10 mouse cellular contexts compared by ENCODE assay signal in the genomic region with DNA sequence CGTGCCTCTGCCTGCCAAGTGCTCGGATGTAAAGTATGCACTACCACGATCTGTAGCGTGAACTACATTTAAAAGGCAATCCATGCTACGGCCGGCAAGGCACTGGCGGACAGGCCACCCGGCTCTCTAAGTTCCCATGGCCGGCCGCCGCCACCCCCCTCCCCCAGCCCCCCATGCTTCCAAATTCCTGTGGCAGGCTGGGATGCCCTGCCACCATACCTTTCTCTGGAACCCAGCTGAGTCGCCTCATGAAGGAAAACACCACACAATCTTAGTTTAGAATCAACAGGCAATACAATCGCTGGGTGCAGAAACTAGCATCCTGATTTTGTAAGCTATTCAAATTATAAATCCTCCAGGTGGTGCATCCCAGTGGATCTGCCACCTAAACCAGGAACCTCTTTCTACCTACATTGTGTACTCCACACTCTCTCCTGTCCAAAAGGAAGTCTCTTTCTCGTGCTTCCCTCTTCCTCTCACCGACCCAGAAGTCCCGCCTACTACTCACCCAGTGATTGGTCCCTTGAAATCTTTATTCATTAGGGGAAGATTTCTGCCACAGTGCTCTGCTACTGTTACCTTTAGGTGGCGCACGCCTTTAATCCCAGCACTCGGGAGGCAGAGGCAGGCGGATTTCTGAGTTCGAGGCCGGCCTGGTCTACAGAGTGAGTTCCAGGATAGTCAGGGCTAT. TPM values are rescaled to one million over a fixed set of nuclear protein-coding genes. Genes with fewer than 3 reads are reported as not detected.
A peak's percentile ranks its signal among the peaks of the same experiment; 100 is the strongest.
DNase-seq lines count a peak whose midpoint lies in the region; ATAC-seq and TF ChIP-seq lines count a peak whose summit lies in the region.
"Had no signal": no experiment of that assay in that cellular context is flagged by ENCODE, and none has a peak within 500 bp of the region (broad histone marks: within the 10 kb centered on the region; RNA-seq: fewer than 3 reads in every experiment).

No protein-coding gene starts in this region.

- 0 out of 2 replicates have a peak overlapping the region, but pooled peaks have one; percentile 6 for H3K4me3 ChIP-seq in limb, embryonic 12.5 days (replicated peaks)
- no peak overlapping the region for H3K4me3 ChIP-seq in limb, embryonic 10.5 days
- peak overlapping the region; percentile 71 to 83 for H3K4me3 ChIP-seq in ES-E14 (ENCODE audit: insufficient read depth in 1 of 2, low read depth in 1 of 2, low read length in 2 of 2, poor library complexity in 1 of 2, severe bottlenecking in 1 of 2)
- no peak overlapping the region for H3K4me3 ChIP-seq in left cerebral cortex, adult 2 months

- no peak for DNase-seq in limb, embryonic 10.5 days (ENCODE audit: low spot score)
- DNase-seq in ES-E14 (ENCODE audit: low read depth, low spot score) = peak; percentile 81
- peak; percentile 13 for DNase-seq in naive thymus-derived CD4-positive, alpha-beta T cell, adult 2 months (ENCODE audit: low read depth)
- DNase-seq in T-cell, adult 2 months (ENCODE audit: low spot score) = no peak
- DNase-seq in left cerebral cortex, adult 2 months (ENCODE audit: extremely low spot score in 1 of 2, low spot score in 2 of 2) = no peak
- DNase-seq: adrenal gland, adult 2 months; thymus, adult 18-20 months had no signal

- intact Hi-C loops in left cerebral cortex, adult 2 months (cut with DNase I) = no loop called here

- ATAC-seq in limb, embryonic 12.5 days (ENCODE audit: insufficient number of reproducible peaks, insufficient read depth, low FRiP score, low TSS enrichment, low read depth) = no peak
- ATAC-seq in granulocyte monocyte progenitor cell, adult 5-6 weeks (replicated peaks; ENCODE audit: poor library complexity, severe bottlenecking) = peak; percentile 63

- H3K27me3 ChIP-seq in limb, embryonic 12.5 days = no peaks in the 10 kb centered on the region
- no peaks in the 10 kb centered on the region for H3K27me3 ChIP-seq in limb, embryonic 10.5 days (ENCODE audit: low read depth, poor library complexity, severe bottlenecking)

- H3K27ac ChIP-seq in limb, embryonic 12.5 days = no peak overlapping the region
- H3K27ac ChIP-seq in limb, embryonic 10.5 days = no peak overlapping the region
- H3K27ac ChIP-seq in ES-E14 (ENCODE audit: insufficient read depth, low read depth, low read length, poor library complexity, severe bottlenecking) = peak overlapping the region; percentile 11; the same call in 1 of the 2 replicates
- no peak overlapping the region for H3K27ac ChIP-seq in left cerebral cortex, adult 2 months

- in situ Hi-C loops in ES-E14 (cut with MboI; ENCODE audit: low sequenced_read_pairs in 2 of 2, unreplicated experiment in 2 of 2) = no loop called here

- no peaks in the 10 kb centered on the region for H3K4me1 ChIP-seq in limb, embryonic 12.5 days (replicated peaks)
- no peaks in the 10 kb centered on the region for H3K4me1 ChIP-seq in limb, embryonic 10.5 days
- H3K4me1 ChIP-seq in ES-E14 (ENCODE audit: control insufficient read depth in 2 of 2, insufficient read depth in 2 of 2, low read length in 2 of 2, poor library complexity in 1 of 2) = no peaks in the 10 kb centered on the region

- no peaks in the 10 kb centered on the region for H3K9me3 ChIP-seq in limb, embryonic 12.5 days
- no peaks in the 10 kb centered on the region for H3K9me3 ChIP-seq in limb, embryonic 10.5 days (replicated peaks)
- no peaks in the 10 kb centered on the region for H3K9me3 ChIP-seq in ES-E14 (ENCODE audit: control insufficient read depth, insufficient read depth, low read depth, low read length)

- no peak overlapping the region for H3K9ac ChIP-seq in limb, embryonic 12.5 days (replicated peaks)
- peak overlapping the region; percentile 83 for H3K9ac ChIP-seq in ES-E14 (ENCODE audit: insufficient read depth, low read depth, low read length, poor library complexity, severe bottlenecking)

- H3K4me2 ChIP-seq in limb, embryonic 12.5 days = peak overlapping the region; percentile 24; the same call in 1 of the 2 replicates

- no peak for TF ChIP-seq CTCF in left cerebral cortex, adult 2 months (IDR thresholded peaks at IDR 0.05)

- WGBS in limb, embryonic 12.5 days = 63% methylated on average over 22 of the region's 22 CpGs
- whole genome bisulfite sequencing in limb, embryonic 10.5 days = 64% methylated on average over 22 of the region's 22 CpGs

- no peaks in the 10 kb centered on the region for H3K36me3 ChIP-seq in limb, embryonic 12.5 days
- H3K36me3 ChIP-seq in limb, embryonic 10.5 days = no peaks in the 10 kb centered on the region
- peaks cover 4% of the 10 kb centered on the region; the same call in 1 of the 2 replicates for H3K36me3 ChIP-seq in ES-E14 (ENCODE audit: control insufficient read depth, insufficient read depth, low read length, poor library complexity, severe bottlenecking)

TF ChIP-seq in ES-E14, 5 proteins besides CTCF, POLR2A, EP300 and RAD21:
- TF ChIP-seq HCFC1 (IDR thresholded peaks at IDR 0.05; ENCODE audit: borderline replicate concordance, insufficient read depth, low read length) (no peak), MAFK (IDR thresholded peaks at IDR 0.05; ENCODE audit: insufficient read depth, low read depth, low read length) (no peak), ZNF384 (IDR thresholded peaks at IDR 0.05; ENCODE audit: low read depth, low read length) (no peak; the same call in 1 of the 2 replicates), CHD2 (IDR thresholded peaks at IDR 0.05; ENCODE audit: low read depth, low read length) (no peak), ZC3H11A (IDR thresholded peaks at IDR 0.05; ENCODE audit: borderline replicate concordance, low read depth, low read length) (no peak)

RNA-seq across cellular contexts. Expression of a gene that starts 25.9 kb away (rescaled TPM):
- 68.7 and 69.3 TPM in 2 replicates for polyA plus RNA-seq in limb, embryonic 12.5 days (2016; fragmentation: Nextera tagmentation; extraction: Ambion mirVana)
- polyA plus RNA-seq in limb, embryonic 10.5 days (2016; fragmentation: Nextera tagmentation; extraction: Ambion mirVana) = 58.0 and 66.9 TPM in 2 replicates
- 42.4 and 57.3 TPM in 2 replicates for total RNA-seq in ES-E14 (2012; rRNA removed)
- total RNA-seq in granulocyte monocyte progenitor cell, adult 5-6 weeks (2014; fragmentation: Nextera tagmentation) = 13.4 and 29.1 TPM in 2 replicates
- total RNA-seq in granulocyte monocyte progenitor cell, adult 5-6 weeks (2017) = 6.7 and 7.9 TPM in 2 replicates
- 100 to 1,000 TPM; 109 to 111 TPM for total RNA-seq in left cerebral cortex, adult 2 months (2021)

RNA-seq across cellular contexts. Expression of a gene that starts 37.1 kb away (rescaled TPM):
- 1,818 and 1,932 TPM in 2 replicates for polyA plus RNA-seq in limb, embryonic 12.5 days (2016; fragmentation: Nextera tagmentation; extraction: Ambion mirVana)
- polyA plus RNA-seq in limb, embryonic 10.5 days (2016; fragmentation: Nextera tagmentation; extraction: Ambion mirVana) = 2,112 and 2,427 TPM in 2 replicates
- total RNA-seq in ES-E14 (2012; rRNA removed) = 7.0 and 117 TPM in 2 replicates
- not detected in 2 replicates for total RNA-seq in granulocyte monocyte progenitor cell, adult 5-6 weeks (2014; fragmentation: Nextera tagmentation)
- not detected in 2 replicates for total RNA-seq in granulocyte monocyte progenitor cell, adult 5-6 weeks (2017)
- 100 to 1,000 TPM; 225 to 280 TPM for total RNA-seq in left cerebral cortex, adult 2 months (2021)
- total RNA-seq: neutrophil, adult 5-6 weeks had no signal

Comparison
In these comparisons a context has a peak if more than half of its experiments do, and no peak if none do; other contexts are left out.
1. H3K4me3 ChIP-seq: peak in limb, embryonic 12.5 days (single experiment) and ES-E14 (2 of 2); none in limb, embryonic 10.5 days (single experiment) and left cerebral cortex, adult 2 months (single experiment).
2. DNase-seq: peak in ES-E14 (single experiment) and naive thymus-derived CD4-positive, alpha-beta T cell, adult 2 months (single experiment); none in limb, embryonic 10.5 days (single experiment), T-cell, adult 2 months (single experiment) and left cerebral cortex, adult 2 months (0 of 2).